Mouse (Mus musculus) MEL (cell line): ENCODE results near the gene Rsg1. TPM values are rescaled to one million over a fixed set of nuclear protein-coding genes. Genes with fewer than 3 reads are reported as not detected.

Source experiments
- DNase-seq: peaks from one replicate; pipeline ENCODE4 v3.0.0; 2011; ENCODE audit warnings: low read depth, low spot score
- H3K27ac ChIP-seq: 2 replicates; pipeline ENCODE4 v1.5.1; 2012; ENCODE audit warnings: low read depth, mild to moderate bottlenecking, control low read depth, low read length, moderate library complexity; ENCODE audit not compliant: control insufficient read depth
- H3K27me3 ChIP-seq, 2 experiments: fragments of 150-350 bp in 1 of 2; sonication (generic) in 1 of 2; 2 replicates each; pipeline ENCODE4 v1.6.1; 2012; ENCODE audit warnings: low read length in 2 of 2, mild to moderate bottlenecking in 2 of 2, improper control_type of control experiment in 1 of 2, moderate library complexity in 1 of 2; ENCODE audit not compliant: insufficient read depth in 2 of 2, control insufficient read depth in 1 of 2
- H3K36me3 ChIP-seq, 2 experiments: 2 replicates each; pipeline ENCODE4 v1.6.1; 2012 to 2014; ENCODE audit warnings: low read length in 2 of 2, improper control_type of control experiment in 1 of 2, inconsistent platforms in 1 of 2, mild to moderate bottlenecking in 1 of 2; ENCODE audit not compliant: insufficient read depth in 2 of 2, control insufficient read depth in 1 of 2
- H3K4me1 ChIP-seq, 2 experiments: fragments of 150-350 bp in 1 of 2; sonication (generic) in 1 of 2; 2 replicates each; pipeline ENCODE4 v1.6.1; 2012; ENCODE audit warnings: low read length in 2 of 2, improper control_type of control experiment in 1 of 2, mild to moderate bottlenecking in 1 of 2; ENCODE audit not compliant: insufficient read depth in 2 of 2, control insufficient read depth in 1 of 2
- H3K4me3 ChIP-seq, 2 experiments: fragments of 150-350 bp in 1 of 2; sonication (generic) in 1 of 2; 2 replicates each; pipeline ENCODE4 v1.5.1; 2012; ENCODE audit warnings: low read depth in 2 of 2, low read length in 2 of 2, mild to moderate bottlenecking in 2 of 2, moderate library complexity in 2 of 2, control low read depth in 1 of 2, improper control_type of control experiment in 1 of 2; ENCODE audit not compliant: control insufficient read depth in 1 of 2, insufficient read depth in 1 of 2
- H3K79me2 ChIP-seq: 2 replicates; pipeline ENCODE4 v1.6.1; 2012; ENCODE audit warnings: mild to moderate bottlenecking, low read length, moderate library complexity; ENCODE audit not compliant: control insufficient read depth, poor library complexity, insufficient read depth
- H3K9ac ChIP-seq: 2 replicates; pipeline ENCODE4 v1.6.1; 2012; ENCODE audit warnings: low read depth, mild to moderate bottlenecking, control low read depth, low read length, moderate library complexity; ENCODE audit not compliant: control insufficient read depth, poor library complexity, severe bottlenecking
- H3K9me3 ChIP-seq: fragments of 150-350 bp; sonication (generic); replicated peaks from 2 replicates; pipeline ENCODE4 v1.6.1; 2012; ENCODE audit warnings: mild to moderate bottlenecking, low read length, improper control_type of control experiment, moderate library complexity; ENCODE audit not compliant: insufficient read depth
- CHD1 ChIP-seq: IDR thresholded peaks from 2 replicates; pipeline ENCODE4 v1.6.1; 2012; ENCODE audit warnings: low read depth, mild to moderate bottlenecking, inconsistent platforms, low read length, improper control_type of control experiment
- CHD2 ChIP-seq: IDR thresholded peaks from 2 replicates; pipeline ENCODE4 v1.6.1; 2011; ENCODE audit warnings: low read length, improper control_type of control experiment
- CTCF ChIP-seq, 3 experiments: IDR thresholded peaks in 2 of 3; conservative IDR thresholded peaks in 1 of 3; 2 replicates each; pipeline ENCODE4 v1.5.1; 2011 to 2012; ENCODE audit warnings: low read length in 3 of 3, low read depth in 2 of 3, mild to moderate bottlenecking in 2 of 3, improper control_type of control experiment in 1 of 3, inconsistent platforms in 1 of 3, mixed read lengths in 1 of 3, moderate library complexity in 1 of 3; ENCODE audit not compliant: control insufficient read depth in 1 of 3, insufficient read depth in 1 of 3, poor library complexity in 1 of 3, severe bottlenecking in 1 of 3
- E2F4 ChIP-seq: IDR thresholded peaks from 2 replicates; pipeline ENCODE4 v1.6.1; 2011; ENCODE audit warnings: low read depth, low read length, improper control_type of control experiment, borderline replicate concordance
- ELF1 ChIP-seq: IDR thresholded peaks from 2 replicates; pipeline ENCODE4 v1.6.1; 2014; ENCODE audit warnings: low read depth, mild to moderate bottlenecking, inconsistent platforms, low read length, improper control_type of control experiment, moderate library complexity
- EP300 ChIP-seq, 2 experiments: IDR thresholded peaks; 2 replicates each; pipeline ENCODE4 v1.6.1; 2011; ENCODE audit warnings: improper control_type of control experiment in 2 of 2, low read length in 2 of 2, low read depth in 1 of 2, mild to moderate bottlenecking in 1 of 2
- GATA1 ChIP-seq: IDR thresholded peaks from 2 replicates; pipeline ENCODE4 v1.6.1; 2011; ENCODE audit warnings: low read depth, low read length, improper control_type of control experiment
- MAFK ChIP-seq: IDR thresholded peaks from 2 replicates; pipeline ENCODE4 v1.6.1; 2011; ENCODE audit warnings: low read depth, mild to moderate bottlenecking, low read length, improper control_type of control experiment, borderline replicate concordance
- MYC ChIP-seq: IDR thresholded peaks from 2 replicates; pipeline ENCODE4 v1.6.1; 2011; ENCODE audit warnings: low read depth, mild to moderate bottlenecking, low read length, improper control_type of control experiment, moderate library complexity
- NRF1 ChIP-seq: IDR thresholded peaks from 2 replicates; pipeline ENCODE4 v1.6.1; 2014; ENCODE audit warnings: low read depth, mild to moderate bottlenecking, inconsistent platforms, low read length, improper control_type of control experiment, moderate library complexity; ENCODE audit not compliant: poor library complexity, insufficient read depth, severe bottlenecking
- RAD21 ChIP-seq: IDR thresholded peaks from 2 replicates; pipeline ENCODE4 v1.6.1; 2011; ENCODE audit warnings: mild to moderate bottlenecking, low read depth, low read length, improper control_type of control experiment
- SMC3 ChIP-seq: IDR thresholded peaks from 2 replicates; pipeline ENCODE4 v1.6.1; 2011; ENCODE audit warnings: low read depth, low read length, improper control_type of control experiment
- UBTF ChIP-seq: IDR thresholded peaks from 2 replicates; pipeline ENCODE4 v1.6.1; 2012; ENCODE audit warnings: low read depth, mild to moderate bottlenecking, inconsistent platforms, low read length, improper control_type of control experiment, moderate library complexity, borderline replicate concordance; ENCODE audit not compliant: insufficient read depth
- USF2 ChIP-seq, 2 experiments: IDR thresholded peaks; 2 replicates each; pipeline ENCODE4 v1.6.1; 2011 to 2012; ENCODE audit warnings: improper control_type of control experiment in 2 of 2, low read length in 2 of 2, borderline replicate concordance in 1 of 2, inconsistent platforms in 1 of 2, low read depth in 1 of 2, mild to moderate bottlenecking in 1 of 2; ENCODE audit not compliant: insufficient read depth in 1 of 2
- ZC3H11A ChIP-seq: IDR thresholded peaks from 2 replicates; pipeline ENCODE4 v1.6.1; 2012; ENCODE audit warnings: low read depth, mild to moderate bottlenecking, inconsistent platforms, low read length, improper control_type of control experiment
- ZKSCAN1 ChIP-seq: IDR thresholded peaks from 2 replicates; pipeline ENCODE4 v1.6.1; 2012; ENCODE audit warnings: low read depth, mild to moderate bottlenecking, inconsistent platforms, low read length, improper control_type of control experiment, moderate library complexity
- ZNF384 ChIP-seq: IDR thresholded peaks from 2 replicates; pipeline ENCODE4 v1.6.1; 2012; ENCODE audit warnings: low read depth, mild to moderate bottlenecking, inconsistent platforms, low read length, improper control_type of control experiment
- polyA plus RNA-seq, 2 experiments: library from polyadenylated mRNA; stranded (reverse) in 1 of 2; unstranded in 1 of 2; fragments of >175 nt in 1 of 2; fragments of >200 nt in 1 of 2; gene quantifications; 2 replicates each; pipeline versions ENCODE4 v1.2.1 to v1.2.4; 2012; ENCODE audit warnings: low replicate concordance in 2 of 2, low read depth in 1 of 2; ENCODE audit not compliant: insufficient read length in 2 of 2, insufficient read depth in 1 of 2, missing spikeins in 1 of 2
- total RNA-seq: library from RNA; depleted of rRNA; stranded (reverse); fragments of 300-350 nt; gene quantifications from 2 replicates; pipeline ENCODE4 v1.2.3, GENCODE M21; 2012

Gene Rsg1
- total and polyA plus RNA-seq, 3 experiments, result 4.8 to 5.8 TPM; not detected in 1

- H3K9ac ChIP-seq, result no peak overlapping the region
- no peak overlapping the region for H3K27ac ChIP-seq
- H3K4me3 ChIP-seq, result no peak overlapping the region
- DNase-seq, result no peak
- H3K9me3 ChIP-seq, result no peaks in the 10 kb centered on the region
- peaks cover 0 to 11% of the 10 kb centered on the region in 2 experiments; a peak in 2 of 4 replicates for H3K36me3 ChIP-seq
- no peaks in the 10 kb centered on the region for H3K4me1 ChIP-seq
- H3K79me2 ChIP-seq, result no peaks in the 10 kb centered on the region
- TF ChIP-seq ZNF384, result no peak
- no peak for TF ChIP-seq MYC
- TF ChIP-seq ELF1, result no peak
- TF ChIP-seq CTCF (IDR thresholded peaks at IDR 0.05 in 2 of 3, conservative IDR thresholded peaks at IDR 0.05 in 1 of 3; ENCODE audit: control insufficient read depth in 1 of 3, insufficient read depth in 1 of 3, low read depth in 2 of 3, low read length in 3 of 3, poor library complexity in 1 of 3, severe bottlenecking in 1 of 3), result no peak
- no peak for TF ChIP-seq ZKSCAN1
- TF ChIP-seq NRF1, result no peak
- TF ChIP-seq CHD1, result no peak
- TF ChIP-seq CHD2, result no peak
- no peak for TF ChIP-seq EP300 (IDR thresholded peaks at IDR 0.05; ENCODE audit: low read depth in 1 of 2, low read length in 2 of 2)
- TF ChIP-seq USF2 (IDR thresholded peaks at IDR 0.05; ENCODE audit: borderline replicate concordance in 1 of 2, insufficient read depth in 1 of 2, low read depth in 1 of 2, low read length in 2 of 2), result no peak
- TF ChIP-seq UBTF, result no peak
- H3K27me3 ChIP-seq, result no peaks in the 10 kb centered on the region
These were observed 12.8 kb upstream of the Rsg1 start for GRCm38 (mm10) chr4:141200906-141201305.

GRCm38 (mm10) chr4:141202192-141202591 lies 11.6 kb upstream of the Rsg1 start:
- H3K27me3 ChIP-seq, result no peaks in the 10 kb centered on the region
- H3K4me3 ChIP-seq, result no peak overlapping the region
- peaks cover 0 to 6% of the 10 kb centered on the region in 2 experiments; a peak in 1 of 4 replicates for H3K36me3 ChIP-seq
- no peak overlapping the region for H3K9ac ChIP-seq
- no peaks in the 10 kb centered on the region for H3K79me2 ChIP-seq
- H3K4me1 ChIP-seq, result no peaks in the 10 kb centered on the region
- H3K27ac ChIP-seq, result no peak overlapping the region
- TF ChIP-seq E2F4 (no peak), GATA1 (peak; percentile 22; the same call in 1 of the 2 replicates), NRF1 (no peak)
- DNase-seq, result no peak
- no peaks in the 10 kb centered on the region for H3K9me3 ChIP-seq

GRCm38 (mm10) chr4:141204580-141205061 lies 9.1 kb upstream of the Rsg1 start:
- no peak overlapping the region for H3K4me3 ChIP-seq
- TF ChIP-seq NRF1 (no peak), ZC3H11A (0 out of 2 replicates have a peak, but pooled peaks have one; percentile 7), SMC3 (peak; percentile 31), RAD21 (peak; percentile 54), ELF1 (no peak), MAFK (no peak), CTCF (IDR thresholded peaks at IDR 0.05 in 2 of 3, conservative IDR thresholded peaks at IDR 0.05 in 1 of 3; ENCODE audit: control insufficient read depth in 1 of 3, insufficient read depth in 1 of 3, low read depth in 2 of 3, low read length in 3 of 3, poor library complexity in 1 of 3, severe bottlenecking in 1 of 3) (peak; percentile 18 to 53 (median 49); a peak in 4 of 6 replicates)
- no peaks in the 10 kb centered on the region for H3K79me2 ChIP-seq
- H3K9ac ChIP-seq, result no peak overlapping the region
- no peak overlapping the region for H3K27ac ChIP-seq
- H3K9me3 ChIP-seq, result no peaks in the 10 kb centered on the region
- no peaks in the 10 kb centered on the region for H3K36me3 ChIP-seq
- peak; percentile 43 for DNase-seq
- H3K27me3 ChIP-seq, result no peaks in the 10 kb centered on the region
- H3K4me1 ChIP-seq, result no peaks in the 10 kb centered on the region
